Mouse (Mus musculus): ENCODE data around the gene Irf2. TPM values are rescaled to one million over a fixed set of nuclear protein-coding genes. Genes with fewer than 3 reads are reported as not detected.

Gene Irf2
- total RNA-seq, 2 experiments from 2014 or later: 34.2 to 41.5 TPM

DNA sequence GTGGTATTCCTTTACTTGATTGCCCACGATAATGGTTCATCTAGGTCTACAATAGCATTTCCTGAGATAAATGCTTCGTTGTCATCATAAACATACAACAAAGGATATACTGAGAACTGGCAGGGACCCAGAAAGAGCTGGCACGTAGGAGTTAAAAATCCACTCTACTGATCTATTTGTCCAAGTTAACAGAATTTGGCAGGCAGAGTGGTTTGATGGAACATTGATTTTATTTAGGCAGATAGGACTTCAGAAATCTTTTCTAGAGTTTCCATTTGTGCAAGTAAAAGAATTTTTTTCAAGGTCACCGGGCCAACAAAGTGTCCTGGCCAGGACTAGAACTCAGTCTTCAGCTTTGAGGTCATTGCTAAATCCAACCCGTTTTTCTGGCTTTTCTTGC, 98.5 kb downstream of the Irf2 start:
- no peak for DNase-seq (ENCODE audit: low spot score in 2 of 2)

DNA sequence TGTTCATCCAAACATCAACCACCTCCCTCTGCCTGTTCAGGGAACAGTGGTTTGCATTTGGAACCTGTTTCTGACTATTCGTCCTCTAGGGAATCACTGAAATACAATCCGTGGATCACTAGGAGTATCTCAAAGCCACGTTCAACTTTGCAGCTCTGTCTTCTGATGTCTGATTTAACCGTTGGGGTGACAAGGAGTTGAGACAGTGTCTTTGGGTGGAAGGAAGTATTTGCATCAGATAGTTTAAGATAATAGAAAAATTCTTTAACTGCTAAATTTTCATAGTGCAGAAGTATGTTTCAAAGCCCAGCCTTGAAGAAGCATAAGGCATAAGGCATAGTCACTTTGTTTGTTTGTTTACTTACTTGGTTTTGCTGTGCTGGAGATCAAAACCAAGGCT, 100.9 kb downstream of the Irf2 start:
- no peak for DNase-seq (ENCODE audit: low spot score in 2 of 2)

DNA sequence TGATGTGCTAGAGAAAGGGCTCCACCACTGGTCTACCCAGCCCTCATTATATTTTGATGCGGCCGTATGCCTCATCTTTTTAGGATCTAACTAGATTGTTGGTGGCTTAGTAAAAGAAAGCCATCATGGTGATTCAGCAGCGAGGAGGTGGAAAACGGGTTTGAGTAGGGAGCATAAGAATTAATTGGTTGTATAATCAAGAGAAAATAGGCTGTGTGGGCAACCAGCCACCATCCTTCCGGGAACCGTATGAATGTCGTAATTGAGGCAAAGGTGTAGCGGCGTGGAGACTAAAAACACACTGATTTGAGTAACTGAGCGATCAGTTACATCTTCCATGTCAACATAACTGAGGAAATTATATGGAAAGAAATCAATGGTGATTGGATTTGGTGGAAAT, 101.3 kb downstream of the Irf2 start:
- DNase-seq (ENCODE audit: low spot score in 2 of 2): no peak

DNA sequence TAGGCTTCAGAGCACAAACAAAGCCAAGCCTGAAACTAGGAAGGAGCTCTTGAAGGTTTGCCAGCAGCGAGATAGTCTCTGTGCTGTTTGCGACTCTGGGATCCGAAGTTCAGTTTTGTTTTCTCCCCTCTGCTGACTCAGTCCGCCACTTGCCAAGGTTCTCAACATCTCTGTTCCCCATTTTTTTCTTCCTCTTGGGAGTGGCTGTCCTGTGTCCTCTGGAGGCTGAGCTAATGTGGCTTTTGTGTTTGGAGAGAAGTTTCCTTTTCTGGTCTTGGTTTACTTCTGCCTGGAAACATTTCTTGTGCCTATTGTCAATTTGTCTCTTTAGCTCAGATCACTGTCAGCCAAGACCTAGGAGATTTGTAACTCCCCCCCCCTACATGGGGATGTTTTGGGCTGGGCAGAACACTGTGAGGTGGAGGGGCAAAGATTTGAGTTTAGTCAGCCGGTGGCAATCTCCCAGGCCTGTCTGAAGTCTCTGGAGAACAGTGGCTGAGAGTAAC, 103.2 kb downstream of the Irf2 start:
- peak in 1 of 2 experiments; percentile 53 for DNase-seq (ENCODE audit: low spot score in 2 of 2)

DNA sequence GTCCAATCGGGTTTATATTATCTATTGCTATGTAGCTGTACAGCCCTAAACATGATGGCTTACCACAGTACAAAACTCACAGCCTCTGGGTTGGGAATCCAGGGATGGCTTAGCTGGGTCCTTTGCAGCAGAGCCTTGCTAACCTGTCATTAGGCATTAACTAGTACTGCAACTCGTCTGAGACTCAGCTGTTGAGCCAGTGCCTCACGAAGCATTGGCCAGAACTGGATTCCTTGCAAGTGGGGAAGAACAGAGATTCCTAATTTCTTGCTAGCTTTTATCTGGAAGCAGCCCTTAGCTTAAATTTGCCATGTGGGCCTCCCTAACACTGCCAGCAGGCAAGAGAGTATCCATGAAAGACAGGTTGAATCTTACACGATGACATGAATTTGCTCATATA, 104.3 kb downstream of the Irf2 start:
- DNase-seq (ENCODE audit: low spot score in 2 of 2): no peak

DNA sequence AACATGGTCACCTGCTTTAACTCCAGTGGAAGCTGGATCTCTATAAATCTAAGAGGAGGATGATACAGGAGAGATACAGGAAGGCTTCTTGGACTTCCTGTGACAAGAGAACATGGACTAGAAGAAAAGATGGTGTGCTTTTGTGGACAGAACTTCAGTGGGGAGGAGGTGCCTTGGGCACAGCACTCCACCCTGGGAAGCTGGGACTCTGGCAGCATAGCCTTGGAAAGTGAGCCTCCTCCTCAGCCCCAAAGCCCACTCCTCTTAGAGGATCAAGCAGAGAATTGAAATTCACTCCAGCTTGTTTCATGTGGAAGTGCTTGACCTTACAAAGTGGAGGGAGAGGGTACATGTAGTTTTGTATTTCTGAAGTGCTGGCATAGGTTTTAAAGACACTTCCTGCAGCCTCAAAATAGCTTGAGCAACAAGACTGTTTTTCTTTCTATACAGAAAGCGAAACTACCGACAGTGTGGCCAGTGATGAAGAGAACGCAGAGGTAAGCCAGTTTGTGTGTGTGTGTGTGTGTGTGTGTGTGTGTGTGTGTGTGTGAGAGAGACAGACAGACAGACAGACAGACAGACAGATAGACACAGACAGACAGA, 104.9 kb downstream of the Irf2 start:
- no peak for DNase-seq (ENCODE audit: low spot score in 2 of 2)

DNA sequence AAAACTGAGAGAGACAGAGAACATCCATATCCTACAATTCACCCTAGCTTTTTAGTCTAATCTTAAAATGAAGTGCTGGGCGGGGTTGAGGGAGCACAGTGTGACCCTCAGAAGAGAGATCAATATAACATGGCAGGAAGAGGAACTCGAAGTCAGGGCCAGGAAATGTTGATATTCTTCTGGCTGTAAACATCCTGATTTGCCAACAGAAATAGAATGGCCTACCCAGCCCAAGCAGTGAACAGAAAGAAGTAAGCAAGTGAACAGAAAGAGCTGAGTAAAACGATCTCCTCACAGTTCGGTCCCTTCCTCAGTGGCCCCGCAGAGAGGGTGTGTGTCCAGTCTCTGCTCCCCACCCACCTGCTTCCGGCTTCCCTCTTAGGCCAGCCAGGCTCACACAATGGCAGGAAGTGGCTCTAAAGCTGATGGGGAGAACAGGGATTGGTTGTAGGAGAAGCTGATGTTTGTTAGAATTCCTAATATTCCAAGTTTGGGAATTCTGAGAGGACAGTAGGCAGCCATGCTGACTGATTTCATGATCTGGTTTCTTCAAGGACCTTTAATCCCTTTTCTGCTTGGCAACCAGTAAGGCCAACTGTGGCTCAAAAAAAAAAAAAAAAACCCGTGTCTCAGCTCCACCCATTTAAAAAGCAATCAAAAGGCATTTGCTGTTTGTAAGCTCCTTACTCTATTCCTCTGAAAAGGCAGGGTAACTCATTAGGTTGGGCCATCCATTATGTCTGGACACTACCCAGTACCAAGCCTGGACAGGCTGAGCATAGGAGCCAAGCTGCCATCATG, 105.6 kb downstream of the Irf2 start:
- no peak for DNase-seq (ENCODE audit: low spot score in 2 of 2)

DNA sequence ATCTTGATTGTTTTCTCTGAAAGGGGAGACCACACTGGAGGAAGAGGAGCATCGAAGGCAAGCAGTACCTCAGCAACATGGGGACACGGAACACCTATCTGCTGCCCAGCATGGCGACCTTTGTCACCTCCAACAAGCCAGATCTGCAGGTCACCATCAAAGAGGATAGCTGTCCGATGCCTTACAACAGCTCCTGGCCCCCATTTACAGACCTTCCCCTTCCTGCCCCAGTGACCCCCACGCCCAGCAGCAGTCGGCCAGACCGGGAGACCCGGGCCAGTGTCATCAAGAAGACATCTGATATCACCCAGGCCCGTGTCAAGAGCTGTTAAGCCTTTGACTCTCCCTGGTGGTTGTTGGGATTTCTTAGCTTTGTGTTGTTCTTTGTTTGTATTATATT, 106.4 kb downstream of the Irf2 start:
- no peak for DNase-seq (ENCODE audit: low spot score in 2 of 2)

DNA sequence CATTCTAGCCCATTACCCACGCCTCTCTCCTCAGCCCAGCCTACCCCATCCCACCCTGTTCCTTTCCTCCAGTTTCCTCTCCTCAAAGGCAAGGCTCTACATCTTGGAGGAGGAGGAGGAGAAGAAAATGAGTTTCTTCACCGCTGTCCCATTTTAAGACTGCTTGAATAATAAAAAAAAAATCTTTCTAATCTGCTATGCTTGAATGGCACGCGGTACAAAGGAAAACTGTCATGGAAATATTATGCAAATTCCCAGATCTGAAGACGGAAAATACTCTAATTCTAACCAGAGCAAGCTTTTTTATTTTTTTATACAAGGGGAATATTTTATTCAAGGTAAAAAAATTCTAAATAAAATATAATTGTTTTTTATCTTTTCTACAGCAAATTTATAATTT, 107.4 kb downstream of the Irf2 start:
- no peak for DNase-seq (ENCODE audit: low spot score in 2 of 2)

DNA sequence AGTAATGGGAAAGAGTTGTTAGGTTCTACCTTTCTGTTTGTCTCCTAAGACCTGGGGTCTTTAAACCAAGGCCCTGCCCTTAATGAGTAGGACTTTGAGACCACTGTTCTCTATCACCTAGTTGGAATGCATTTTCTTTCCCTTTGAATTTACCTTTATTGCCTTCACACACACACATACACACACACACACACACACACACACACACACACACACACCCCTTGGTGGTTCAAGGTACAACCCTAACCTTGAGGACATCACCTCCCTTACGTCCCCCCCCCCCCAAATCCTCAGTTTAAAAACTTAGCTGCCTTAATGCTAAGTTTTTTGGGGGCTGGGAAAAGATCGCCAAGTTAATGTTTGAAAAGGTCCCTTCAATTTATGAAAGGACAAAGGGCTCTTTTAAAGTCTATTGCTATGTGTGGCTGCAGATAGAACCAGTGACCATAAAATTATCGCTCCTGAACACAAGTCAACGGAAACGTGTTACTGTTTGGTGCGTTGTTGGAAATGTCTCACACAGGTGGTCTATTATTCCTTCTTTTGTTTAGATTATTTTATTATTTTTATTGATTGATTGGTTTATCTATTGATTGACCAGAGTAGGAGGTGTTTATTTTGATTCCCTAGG, 108.6 kb downstream of the Irf2 start:
- DNase-seq (ENCODE audit: low spot score in 2 of 2): no peak

DNA sequence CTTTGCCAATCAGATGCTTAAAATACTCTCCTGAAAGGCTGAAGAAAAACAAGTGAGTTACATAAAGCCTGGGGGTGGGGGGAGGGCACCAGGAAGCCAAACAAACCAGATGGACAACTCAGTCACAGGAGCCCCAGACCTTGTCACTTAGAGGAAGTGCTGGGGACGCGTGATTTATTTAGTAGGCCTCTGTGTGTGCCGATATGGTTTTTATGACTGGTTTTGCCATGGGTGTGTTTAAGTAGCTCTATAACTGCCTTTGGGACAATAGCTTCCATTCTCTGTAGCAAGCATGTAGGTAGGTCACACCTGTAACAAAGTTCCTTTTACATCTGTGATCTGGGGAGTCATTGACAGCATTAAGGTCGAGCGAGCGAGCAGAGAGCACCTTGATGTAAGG, 109.4 kb downstream of the Irf2 start:
- DNase-seq (ENCODE audit: low spot score in 2 of 2): no peak

DNA sequence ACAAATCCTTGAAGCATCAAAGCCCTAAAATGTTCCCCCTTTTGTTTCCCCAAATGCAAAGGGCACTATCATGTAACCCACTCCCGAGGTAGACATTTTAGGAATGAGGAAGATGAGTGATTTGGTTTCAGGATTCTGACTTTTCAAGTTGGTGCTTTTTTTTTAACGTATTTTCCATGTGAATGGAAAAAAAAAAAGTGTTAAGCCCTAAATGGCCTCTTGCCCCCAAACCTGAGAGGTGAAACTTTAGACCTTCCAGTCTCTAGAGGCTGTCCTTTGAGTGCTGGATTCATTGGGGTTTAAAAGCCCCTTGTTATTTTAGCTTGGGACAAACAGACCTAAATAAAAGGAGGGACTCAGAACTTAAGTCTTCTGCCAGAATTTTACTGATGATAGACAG, 109.9 kb downstream of the Irf2 start:
- no peak for DNase-seq (ENCODE audit: low spot score in 2 of 2)

DNA sequence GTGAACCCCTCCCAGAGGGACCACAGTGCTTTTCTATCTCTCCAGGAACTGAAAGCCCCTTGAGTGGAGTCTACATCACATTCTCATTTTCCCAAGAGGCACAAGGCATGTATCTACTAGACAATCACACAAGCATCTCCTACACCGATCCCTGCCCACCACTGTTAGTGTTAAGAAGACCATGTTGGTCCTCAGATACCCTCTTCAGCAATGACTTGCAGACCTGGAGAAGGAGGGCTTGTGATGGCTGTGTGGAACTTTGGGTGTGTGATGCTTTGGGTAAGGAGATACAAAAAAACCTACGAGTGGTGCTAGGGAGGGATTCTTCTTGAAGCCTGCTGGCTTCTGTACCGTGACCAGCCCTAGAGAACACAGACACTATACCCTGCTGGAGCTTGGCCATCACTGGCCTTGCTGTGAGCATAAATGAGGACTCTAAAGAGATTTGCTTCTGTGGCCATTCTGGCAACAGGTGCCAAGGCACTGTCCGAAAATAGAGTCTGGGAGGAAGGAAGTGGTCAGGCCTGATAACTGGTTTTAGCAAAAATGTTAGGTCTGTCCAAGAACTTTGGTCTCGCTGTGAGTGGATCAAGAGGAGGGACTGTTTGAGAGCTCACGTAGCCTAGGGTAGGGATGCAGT, 110.8 kb downstream of the Irf2 start:
- DNase-seq (ENCODE audit: low spot score in 2 of 2): no peak

DNA sequence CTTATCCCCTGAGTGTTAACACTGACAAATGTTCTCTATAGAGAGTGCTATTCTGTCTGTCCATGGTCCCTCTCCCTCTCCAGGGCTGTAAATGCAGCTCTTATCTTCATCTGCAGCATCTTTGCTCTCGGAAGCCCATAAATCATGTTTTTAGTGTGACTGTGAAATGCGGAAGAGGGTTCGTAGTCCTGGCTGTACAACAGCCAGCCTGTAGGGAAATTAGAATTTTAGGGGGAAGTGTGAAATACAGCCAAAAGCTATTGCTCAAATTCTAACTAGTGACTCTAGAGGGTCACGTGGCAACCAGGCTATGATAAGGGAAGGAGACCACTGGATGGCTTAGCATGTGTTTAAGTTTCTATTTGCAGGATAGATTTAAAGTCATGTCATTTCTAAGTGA, 112.0 kb downstream of the Irf2 start:
- no peak for DNase-seq (ENCODE audit: low spot score in 2 of 2)

DNA sequence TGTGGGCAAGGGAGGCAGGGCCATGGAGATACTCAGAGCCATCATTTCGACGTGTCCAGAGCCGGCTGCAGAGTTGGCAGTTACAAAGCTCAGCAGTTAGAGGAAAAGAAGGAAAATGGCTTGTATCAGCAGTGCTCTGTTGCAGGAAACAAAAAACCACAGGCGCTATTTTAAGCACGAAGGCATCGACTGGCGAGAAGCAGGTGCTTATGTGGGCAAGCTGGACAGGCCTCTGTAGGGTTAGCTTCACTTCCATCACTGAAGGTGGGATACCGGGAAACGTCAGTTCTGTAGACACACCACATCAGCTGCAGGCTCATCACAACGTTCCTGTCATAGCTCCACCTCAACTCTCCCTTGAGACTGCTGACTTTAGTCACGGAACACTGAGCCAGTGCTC, 112.8 kb downstream of the Irf2 start:
- no peak for DNase-seq (ENCODE audit: low spot score in 2 of 2)

DNA sequence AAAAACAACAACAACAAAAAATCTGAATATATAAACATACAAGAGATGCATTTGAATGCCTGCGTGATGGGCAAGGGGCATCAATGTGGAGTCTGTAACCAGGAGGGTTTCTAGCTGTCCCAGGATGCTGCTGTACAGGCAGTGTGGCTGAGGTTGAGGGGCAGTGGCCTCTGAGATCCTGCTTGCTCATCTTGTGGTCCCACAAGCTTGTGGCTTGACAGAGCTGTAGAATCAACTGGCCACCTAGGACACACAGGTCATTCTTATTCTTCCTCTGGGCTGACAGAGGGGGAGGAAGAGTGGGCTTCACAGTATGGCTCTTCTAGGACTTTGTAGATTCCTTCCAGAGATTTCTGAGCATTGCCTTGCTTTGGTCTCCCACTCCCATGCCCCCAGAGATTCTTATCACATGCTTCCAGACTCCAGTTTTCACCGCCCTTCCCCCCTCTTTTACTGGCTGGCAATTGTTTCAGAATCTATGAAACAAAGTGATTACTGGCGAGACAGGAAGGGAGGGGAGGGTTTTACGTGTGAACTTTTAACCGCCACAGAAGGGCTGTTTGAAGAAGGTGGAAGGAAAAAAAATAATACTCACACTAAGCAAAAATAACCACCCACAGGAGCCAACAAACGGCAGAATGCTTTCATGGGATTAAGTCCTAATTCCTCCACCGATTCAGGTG, 119.8 kb downstream of the Irf2 start:
- DNase-seq (ENCODE audit: low spot score in 2 of 2): no peak

DNA sequence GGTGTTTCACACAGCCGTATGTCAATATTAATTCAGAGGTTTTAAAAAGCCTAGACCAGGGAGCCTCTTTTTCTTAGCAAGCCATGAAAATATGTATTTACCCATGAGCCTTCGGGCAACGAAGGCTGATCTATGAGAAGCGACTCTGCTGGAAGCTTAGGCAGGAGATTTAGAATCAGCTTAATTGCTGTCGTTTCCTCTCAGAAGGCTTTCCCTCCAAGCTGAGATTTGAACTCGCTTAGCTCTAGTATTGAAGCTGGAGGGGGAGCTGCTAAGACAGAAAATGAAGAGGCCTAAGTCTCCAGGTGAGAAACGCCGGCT, 120.3 kb downstream of the Irf2 start:
- DNase-seq (ENCODE audit: low spot score in 2 of 2): no peak

DNA sequence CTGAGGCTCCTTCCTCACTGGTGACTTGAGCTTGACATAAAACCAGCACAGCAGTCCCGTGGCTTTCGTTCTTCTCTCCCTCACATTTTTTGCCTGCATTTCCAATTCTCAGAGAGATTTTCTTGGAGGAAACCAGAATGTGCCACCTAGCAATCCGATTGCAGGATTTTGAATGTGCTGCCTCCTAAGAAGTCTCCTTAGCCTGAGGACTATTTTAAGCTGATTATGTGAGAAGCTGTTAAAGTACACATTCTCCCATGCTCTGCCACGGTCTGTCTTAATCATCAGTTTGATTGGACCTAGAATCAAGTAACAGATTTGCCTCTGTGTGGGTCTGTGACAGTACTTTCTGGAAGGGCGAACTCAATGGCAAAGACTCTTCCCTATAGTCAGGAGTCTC, 123.0 kb downstream of the Irf2 start:
- DNase-seq (ENCODE audit: low spot score in 2 of 2): no peak

DNA sequence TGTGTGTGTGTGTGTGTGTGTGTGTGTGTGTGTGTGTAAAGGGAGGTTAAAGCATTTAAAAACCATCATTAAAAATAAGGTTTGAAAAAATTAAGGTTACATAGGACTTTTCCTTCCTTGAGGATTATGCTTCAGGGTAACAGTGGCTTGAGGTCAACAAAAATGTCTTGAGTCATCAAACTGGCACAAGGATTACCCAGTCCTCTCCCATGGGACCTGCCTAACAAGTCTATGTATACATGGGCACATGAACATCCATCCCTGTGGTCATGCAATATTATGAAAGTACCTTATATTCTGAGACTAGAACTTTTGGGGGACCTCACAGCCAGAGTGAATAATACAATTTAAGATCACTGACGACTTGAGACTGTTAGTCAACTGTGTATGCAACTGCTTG, 125.9 kb downstream of the Irf2 start:
- DNase-seq (ENCODE audit: low spot score in 2 of 2): no peak

DNA sequence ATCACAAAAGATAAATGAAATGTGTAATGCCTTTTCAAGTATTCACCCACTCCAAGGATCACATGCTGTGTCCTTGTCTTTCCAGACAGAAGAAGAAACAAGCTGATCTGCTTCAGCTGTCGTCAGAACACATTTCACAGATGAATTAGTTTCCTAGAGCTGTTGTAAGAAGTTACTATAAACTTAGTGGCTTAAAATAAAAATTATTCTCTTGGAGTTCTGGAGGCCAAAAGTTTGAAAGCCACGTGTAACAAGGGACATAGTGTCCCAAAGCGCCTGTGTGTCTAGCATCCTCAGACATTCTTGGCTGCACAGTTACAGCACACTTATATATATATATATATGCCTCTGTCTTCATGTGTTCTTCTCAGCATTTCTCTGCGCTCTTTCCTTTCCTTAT, 127.9 kb downstream of the Irf2 start:
- DNase-seq (ENCODE audit: low spot score in 2 of 2): no peak

DNA sequence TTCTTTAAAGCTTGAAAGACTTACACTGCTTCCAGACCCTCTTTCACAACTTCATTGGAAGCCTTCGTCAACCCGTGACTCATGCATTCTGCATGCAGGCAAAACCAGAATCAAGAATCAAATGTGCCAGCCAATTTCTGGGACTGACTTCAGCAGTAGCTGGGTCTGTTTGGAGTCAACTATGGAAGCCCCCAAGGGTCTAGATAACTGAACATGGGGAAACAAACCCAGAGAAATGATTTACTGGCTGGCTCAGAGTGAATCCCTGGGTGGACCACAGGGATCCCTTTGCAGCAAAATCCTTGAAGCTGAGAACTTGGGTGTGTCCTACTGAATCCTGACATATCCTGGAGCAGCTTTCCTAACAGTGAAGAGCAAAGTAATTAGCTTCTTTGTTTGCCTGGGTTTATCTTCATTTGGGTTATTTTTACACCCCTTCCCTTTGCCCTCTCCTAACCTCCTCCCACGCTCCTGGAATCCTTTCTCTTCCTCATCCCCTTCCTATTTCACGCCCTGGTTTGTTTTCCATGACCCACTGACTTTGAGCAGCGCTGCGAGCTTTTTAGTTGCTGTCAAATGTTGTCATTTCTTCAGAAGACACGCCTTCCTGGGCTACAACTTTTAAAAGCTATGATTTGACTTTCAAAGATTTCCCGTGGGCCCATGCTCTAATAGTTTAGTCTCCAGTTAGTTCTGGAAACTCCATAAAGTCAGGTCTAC, 129.0 kb downstream of the Irf2 start:
- DNase-seq (ENCODE audit: low spot score in 2 of 2): peak in 1 of 2 experiments; percentile 43

Data from gastrocnemius, postnatal 4 days (tissue).